Mouse (Mus musculus) fat pad, adult 2 months (tissue): Measurements from ENCODE around the gene Nab2.

Experiments
- DNase-seq: peaks from one replicate; pipeline ENCODE4 v3.0.0-alpha.2; 2011; ENCODE audit warnings: low read depth, low spot score; ENCODE audit errors: extremely low read depth

Gene Nab2

DNA sequence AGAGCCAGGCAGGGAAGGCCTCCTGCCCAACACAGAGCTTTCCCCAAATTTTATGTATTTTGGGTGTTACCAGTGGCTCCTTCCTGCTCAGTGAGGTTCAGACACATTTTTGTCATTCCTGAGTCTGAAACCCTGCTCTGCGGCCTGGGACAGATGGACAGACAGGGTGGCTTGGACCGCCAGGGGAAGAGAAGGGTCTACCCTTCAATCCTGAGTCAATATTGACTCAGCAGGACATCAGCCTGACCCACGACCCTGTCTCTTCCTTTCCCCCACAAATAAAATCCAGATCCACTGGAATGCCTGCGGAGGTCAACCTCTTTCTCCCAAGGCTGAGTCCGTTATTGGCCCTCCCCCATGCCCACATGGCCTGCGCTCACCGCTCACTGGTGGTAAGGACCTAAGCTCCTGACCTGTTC lies 52.1 kb downstream of the Nab2 start:
- no peak for DNase-seq

DNA sequence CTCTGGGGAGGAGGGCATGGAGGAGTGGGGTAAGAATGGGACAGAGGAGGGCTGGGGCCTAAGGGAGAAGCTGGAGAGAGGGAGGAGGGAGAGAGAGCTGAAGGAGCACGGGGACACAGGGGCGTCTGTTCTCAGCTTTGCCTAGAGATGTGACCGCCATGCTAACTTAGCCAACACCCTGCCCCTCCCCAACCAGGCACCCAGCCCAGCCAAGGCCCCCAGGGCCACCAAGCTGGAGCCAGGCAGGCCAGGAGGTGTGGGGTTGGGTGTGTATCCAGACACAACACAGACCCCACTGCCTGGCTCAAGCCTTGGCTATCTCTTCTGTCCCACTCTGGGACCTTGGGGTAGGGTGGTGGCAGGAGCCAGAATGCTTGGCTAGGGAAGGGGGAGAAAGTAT lies 52.8 kb downstream of the Nab2 start:
- DNase-seq: no peak

DNA sequence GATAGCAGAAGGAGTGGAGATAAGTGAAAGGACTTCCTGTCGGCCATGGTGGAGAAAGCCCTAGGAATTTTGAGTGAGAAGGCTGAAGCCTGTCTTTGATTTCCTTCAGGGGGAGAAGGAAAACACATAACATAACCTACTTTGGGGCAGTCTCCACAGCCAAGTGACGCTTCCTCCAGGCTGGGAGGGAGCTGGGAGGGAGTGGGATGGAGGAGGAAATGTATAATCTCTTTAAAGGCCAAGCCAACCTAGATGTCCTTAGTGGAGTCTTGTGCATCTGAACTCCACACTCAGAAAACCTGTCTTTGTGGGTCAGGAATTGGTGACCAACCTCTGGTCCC lies 53.4 kb downstream of the Nab2 start:
- no peak for DNase-seq

DNA sequence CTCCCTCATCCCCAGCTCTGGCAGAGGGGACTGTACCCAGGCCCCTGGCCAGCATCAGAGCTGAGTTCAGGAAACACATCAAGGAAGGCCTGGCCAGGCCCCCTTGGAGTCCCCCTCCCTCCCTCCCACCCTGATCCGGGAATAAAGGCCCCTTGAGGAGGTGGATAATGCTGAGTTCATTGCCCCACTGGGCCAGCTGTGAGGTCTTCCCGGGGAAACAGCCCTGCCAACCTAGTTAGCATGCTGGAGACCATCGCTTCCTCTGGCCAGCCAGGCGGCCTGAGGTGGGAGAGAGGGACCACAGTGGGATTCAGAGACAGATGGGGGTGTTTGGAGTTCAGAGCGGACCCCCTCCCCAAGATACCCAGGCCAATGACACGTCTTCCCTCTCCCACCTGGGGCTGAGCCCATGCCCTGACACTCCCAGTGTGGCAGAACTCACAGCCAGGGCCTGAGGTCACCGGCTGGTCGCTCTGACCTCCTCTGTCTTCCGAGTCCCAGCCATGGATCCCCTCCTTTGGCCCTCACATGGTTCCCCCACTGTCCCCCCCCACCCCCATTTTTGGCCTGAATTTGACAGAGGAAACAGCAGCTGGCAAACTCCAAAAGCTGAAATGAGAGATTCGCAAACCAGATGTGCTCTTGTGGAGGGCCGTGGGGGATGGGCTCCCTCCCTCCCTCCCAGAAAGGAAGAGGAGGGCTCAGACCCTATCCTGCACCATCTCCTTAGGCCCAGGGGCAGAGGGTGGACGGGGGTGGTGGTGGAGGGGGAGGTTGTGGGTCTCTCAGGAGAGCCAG lies 53.9 kb downstream of the Nab2 start:
- DNase-seq: no peak

DNA sequence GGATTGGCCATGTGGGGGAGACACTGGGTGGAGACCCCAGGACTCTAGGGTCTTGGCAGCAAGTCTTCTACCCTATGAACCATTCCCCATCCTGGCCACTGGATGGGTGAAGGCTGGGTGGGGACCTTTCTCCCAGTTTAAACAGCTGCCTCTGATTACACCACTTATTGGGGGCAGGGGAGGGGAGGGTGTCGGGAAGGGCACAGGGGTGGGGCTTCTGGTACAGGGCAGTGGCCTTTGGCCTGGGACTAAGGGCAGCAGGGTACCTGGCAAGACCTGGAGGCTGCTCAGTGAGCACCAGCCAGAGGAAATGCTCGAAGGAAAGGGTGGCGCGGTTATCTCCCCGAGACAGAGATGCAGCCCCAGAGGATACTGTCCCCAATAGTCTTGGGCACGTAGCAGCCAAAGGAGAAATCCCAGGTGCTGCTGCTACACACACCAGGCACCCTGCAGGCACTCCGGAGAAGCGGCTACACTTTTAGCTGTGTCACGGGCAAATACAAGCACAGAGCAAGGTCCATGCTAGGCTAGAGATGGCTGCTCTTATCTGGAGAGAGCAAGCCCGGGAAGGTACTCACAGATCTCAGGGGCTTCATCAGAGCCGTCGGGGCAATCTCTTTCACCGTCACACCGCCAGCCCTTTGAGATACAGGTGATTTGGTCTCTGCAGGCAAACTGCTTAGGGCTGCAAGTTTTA lies 56.1 kb downstream of the Nab2 start:
- DNase-seq: no peak
